Mouse (Mus musculus) MEL-GATA-1-ER (cell line): ENCODE results near the gene Arvcf.

ENCODE experiments used
- DNase-seq: peaks from one replicate; pipeline ENCODE4 v3.0.0-alpha.2; 2012; ENCODE audit warnings: low read depth; ENCODE audit errors: extremely low read depth

The Arvcf gene

DNA sequence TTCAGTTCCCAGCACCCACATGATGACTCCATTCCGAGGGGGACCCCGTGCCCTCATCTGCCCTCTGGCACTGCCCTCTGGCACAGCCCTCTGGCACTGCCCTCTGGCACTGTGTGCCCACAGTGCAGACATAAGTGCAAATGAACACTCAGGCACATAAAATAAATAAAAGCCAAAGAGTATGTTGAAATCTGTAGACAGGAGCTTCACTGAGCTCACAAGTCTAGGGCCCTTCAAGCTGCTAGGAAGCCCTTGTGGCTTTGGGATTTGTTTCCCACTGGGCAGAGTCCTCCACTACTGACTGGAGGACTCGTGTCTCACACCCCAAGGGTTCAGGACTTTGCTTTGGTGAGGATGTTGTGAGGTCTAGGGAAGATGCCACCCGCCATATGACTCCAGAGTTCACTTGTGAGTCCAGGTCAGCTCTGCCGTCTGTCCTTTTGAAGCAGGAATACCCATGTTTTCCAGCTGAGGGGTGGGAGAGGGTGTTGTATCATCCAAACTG is 80.1 kb downstream of the Arvcf start:
- no peak for DNase-seq

DNA sequence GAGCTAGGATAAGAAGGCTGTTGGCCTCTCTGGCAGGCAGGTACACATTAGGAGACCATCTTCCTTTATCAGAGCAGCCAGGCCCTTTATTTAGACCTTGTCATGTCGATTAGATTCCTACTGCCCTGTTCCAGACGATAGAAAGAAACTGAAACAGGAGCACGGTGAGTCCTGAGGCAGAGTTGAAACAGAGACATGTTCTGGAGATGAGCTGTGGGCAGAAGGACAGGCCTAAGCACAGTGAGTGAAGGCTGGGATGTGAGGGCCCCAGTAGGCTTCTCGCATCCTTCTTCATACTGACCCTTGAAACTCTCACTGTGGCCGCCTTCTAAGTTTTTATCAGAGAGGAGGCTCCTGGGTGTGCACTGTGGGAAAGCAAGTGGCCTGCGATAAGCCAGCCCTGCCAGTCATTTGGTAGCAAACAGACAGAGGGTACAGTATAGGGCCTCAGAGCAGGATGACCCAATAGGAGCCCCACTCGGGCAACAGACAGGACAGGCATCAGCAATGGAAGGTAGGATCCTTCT is 80.6 kb downstream of the Arvcf start:
- peak; percentile 70 for DNase-seq

DNA sequence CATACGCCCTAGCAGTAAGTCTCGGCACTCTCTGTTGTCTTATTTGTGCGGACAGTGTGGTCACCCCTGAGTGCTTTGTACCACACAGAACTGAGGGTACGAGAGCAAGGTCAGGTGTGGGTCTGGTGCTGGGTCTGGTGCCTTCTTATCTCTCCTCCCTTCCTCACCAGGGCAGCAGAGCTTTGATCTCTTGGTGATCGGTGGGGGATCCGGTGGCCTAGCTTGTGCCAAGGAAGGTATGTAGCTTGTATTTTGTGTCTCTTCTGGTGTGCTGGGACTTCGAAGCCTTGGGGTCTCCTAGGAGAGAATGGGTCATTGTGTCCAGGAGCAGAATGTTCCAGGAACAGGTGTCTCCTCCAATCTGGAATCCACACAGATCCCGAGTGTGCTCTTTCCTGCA is 81.7 kb downstream of the Arvcf start:
- no peak for DNase-seq

DNA sequence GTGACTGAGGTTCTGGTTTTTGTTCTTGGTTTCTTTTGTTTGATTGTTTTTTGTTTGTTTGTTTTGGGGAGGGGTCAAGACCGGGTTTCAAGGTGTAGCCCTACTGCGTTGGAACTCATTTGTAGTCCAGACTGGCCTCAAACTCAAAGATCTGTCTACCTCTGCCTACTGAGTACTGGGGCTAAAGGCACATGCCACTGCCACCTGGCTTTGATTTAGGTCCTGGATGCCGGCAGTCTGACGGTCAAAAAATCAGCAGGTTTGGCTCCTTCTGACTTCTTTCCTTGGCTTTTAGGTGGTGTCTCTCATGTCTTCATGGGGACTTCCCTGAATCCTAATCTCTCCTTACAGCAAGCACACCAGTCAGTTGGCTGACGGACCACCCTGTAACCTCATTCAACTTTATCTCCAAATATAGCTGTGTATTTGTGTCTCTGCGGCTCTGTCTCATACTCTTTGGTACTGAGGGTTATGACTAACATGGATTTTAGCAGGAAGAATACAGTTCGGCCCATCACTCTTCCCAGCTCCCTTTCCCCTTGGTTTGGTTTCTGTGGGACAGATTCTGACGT is 82.7 kb downstream of the Arvcf start:
- DNase-seq, result peak; percentile 68

DNA sequence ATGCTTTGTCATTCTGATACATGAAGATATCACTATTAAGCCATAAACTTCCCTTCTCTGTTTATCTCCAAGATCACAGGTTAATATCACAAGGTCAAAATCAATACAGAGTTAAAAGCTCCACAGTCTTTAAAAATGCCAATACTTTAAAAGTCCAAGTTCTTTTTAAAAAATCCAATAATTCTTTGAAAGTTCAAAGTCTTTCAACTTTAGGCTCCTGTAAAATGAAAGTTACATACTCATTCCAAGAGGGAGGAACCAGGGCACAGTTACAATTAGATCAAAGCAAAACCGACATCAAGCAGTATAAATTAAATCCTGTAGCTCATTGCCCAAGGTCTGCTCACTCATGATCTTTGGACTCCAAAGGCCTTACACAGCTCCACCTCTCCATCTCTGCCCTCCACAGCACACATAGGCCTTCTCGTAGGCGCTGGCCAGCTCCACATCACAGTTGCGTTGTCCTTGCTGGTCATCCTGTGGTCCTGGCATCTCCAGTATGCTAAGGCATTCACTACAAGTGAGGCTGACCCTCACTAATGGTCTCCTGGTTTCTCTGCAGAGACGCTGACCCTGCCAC is 85.4 kb downstream of the Arvcf start:
- no peak for DNase-seq

DNA sequence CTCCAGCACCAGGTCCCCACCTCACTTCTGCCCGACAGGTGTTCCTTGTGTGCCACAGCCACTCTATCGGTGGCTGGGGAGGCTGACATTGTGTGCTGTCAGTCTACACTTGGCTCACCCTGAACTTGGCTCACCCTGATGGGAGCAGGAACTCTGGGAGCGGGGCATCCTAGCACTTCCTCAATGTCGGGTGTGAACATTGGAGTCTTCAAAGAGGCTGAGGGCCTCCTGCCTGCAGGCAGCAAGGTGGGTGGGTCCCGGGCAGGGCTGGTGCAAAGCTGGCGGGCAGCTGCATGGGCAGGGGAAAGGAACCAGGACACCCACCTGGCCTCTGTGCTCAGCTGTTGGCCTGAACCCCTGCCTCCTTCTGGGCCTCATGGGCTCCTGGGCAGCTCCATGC is 88.1 kb downstream of the Arvcf start:
- DNase-seq, result no peak

DNA sequence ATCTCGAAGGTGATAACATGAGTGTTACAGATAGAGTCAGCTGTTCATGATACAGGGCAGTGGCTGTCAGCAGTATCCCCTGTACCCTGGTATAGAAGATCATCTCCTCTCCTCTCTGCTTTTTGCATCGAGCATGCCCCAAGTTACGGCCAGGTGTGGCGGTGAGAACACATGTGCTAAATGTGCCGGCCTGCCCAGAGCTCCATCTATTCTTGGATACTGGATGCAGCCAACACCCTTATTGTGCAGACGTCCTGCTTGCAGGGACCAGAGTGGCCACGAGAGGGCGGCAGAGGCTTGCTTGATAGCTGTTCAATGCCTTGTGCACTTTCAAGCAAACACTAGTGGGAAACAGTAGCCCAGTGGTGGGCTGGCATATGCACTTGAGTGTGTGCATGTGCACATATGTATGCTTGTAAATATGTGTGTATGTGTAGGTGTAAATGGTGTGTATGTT is 95.4 kb downstream of the Arvcf start:
- peak; percentile 50 for DNase-seq

DNA sequence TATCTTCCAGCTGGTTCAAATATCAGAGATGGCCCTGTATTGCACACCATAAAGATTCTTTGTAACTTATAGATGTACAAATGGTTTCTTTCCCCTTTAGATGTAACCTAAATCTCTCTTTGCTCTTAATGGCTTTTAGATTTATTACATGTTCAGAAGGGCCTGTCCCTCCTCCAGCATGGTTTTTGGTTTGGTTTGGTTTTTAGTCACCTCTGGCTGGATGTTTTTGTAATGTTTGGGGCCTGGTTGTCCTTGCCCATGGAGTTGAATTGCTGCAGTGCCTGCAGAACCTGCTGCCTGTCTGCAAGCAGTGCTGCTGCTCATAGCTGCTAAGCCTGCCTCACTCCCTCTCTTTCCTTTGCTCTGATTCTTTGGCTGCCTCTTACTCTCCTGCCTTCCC is 99.3 kb downstream of the Arvcf start:
- no peak for DNase-seq

DNA sequence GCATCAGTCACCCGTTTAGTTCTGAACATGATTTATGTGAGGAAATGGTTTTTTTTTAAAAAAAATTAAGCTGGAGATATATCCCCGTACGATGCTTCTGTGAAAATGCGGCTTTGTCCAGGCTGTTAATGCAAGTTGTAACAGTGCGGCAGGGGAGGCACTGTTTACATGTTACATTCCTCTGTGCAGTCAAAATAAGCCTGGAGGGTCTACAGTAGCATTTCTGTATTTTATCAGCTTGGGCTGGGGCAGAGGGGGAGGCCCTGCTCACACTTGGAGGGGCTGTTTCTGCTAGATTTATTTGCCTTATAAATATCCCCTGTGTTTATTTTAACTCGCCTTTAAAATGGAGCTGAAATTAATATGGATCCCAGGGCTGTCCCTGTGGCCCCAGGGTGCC is 100.1 kb downstream of the Arvcf start:
- DNase-seq, result no peak

DNA sequence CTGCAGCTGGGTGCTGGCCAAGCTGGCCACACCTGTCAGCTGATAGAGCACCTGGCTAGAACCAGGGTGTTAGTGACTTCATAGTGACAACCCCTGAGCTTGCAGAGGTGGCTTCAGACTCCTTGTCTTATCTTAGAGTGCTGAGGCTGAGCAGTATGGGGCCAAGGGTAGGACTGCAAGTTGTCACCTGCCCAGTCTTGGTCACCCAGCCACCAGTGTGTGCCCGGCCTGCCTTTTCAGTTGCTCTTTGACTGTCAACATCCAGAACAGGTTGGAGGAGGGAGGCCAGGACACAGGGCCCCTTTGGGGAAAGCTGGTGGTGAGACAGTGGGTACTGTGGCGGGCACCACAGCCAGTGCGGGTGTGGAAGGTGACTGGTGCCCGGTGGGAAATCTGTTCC is 101.0 kb downstream of the Arvcf start:
- no peak for DNase-seq

DNA sequence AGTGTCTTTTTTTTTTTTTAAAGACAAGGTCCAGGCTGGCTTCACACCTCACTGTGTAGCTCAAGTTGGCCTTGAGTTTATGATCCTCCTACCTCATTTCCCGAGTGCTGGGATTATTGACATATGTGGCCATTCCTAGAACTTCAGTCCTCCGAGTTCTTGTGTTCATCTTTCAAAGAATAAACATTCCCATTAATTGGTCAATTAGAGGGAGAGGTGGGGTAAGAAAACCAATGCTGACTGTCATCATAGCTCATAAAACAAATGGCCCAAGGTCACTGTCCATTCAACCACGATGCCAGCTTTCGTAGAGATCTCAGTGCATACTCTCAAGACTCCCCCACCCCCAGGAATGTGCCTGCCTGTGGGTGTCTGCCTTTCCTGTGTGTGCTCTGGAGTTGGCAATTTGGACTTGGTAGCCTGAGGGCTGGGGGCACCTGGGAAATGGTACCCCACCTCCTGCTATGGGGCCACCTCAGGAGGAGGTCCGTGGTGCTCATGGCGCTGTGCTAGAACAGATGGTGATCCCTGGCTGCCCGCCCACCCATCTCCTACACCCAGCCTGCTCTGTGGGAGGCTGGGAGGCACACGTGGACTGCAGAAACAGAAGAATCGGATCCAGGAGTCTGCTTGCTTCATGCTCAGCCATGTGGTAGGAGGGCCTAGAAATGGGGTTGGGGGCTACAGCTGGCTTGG is 103.7 kb downstream of the Arvcf start:
- no peak for DNase-seq

DNA sequence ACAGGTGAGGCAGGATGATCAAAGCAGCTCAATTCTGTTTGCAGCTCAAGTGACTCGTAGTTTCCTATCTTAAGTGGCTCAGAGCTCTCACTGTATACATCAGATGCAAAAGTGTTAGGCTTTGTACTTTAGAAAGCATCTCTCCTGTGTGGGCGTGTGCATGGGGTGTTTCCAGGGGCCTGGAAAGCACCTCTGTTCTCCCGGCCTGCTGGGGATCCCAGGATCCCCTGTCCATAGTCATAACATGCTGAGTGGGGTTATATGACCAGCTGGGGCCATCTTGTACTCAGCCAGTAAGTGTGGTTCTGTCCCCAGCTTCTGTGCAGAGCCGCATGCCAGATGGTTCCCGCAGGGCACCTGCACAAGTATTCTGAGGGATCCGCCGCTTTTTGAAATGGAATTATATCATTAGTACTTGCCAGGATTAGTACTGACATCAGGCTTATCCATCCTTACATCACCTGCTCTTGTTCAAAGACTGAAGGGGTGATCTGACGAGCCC is 104.4 kb downstream of the Arvcf start:
- no peak for DNase-seq

DNA sequence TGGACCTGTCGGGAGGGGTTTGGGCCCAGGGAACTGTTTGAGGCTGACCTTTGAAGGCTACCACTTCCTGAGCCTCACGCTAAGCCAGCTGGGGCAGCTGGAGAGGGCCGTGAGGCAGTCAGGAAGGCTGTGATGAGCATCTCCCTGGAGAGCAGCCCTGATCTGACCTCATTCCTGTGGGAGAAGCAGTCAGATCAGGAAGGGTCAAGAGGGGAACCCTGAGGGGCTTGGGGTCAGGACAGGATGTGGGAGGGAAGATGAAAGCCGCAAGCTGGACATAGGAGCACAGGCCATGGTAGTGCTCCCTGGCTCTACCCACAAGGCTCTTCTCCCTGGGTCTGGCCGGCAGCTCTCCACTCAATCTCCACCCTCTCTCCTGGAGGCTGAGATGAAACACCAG is 105.9 kb downstream of the Arvcf start:
- DNase-seq, result no peak

DNA sequence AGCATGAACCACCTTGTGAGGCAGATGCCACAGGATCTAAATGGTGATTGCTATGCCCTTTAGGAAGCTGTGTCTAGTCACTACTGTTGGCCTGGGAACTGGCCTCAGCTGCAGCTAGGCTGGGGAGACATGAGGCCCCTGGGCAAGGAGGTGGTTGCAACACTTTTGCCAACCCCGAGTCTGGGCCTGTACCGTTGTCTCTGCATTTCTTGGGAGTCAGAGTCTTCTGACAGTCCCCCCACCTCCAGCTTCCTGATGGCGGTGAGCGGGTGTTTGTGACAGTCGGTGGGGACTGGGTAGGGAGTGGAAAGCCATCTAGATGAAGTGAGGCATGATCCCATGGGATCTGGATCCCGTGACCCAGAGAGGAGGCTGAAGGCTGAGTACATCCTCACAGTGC is 107.4 kb downstream of the Arvcf start:
- DNase-seq, result no peak
